Mouse (Mus musculus) midbrain, embryonic 11.5 days (tissue): ENCODE measurements at regions not wholly inside any gene's neighbourhood (a gene's known extent, or its start where the extent isn't known, plus 50 kb on each side); places are given as distances from the start of the nearest gene placed in this dataset.
A peak's percentile ranks its signal among the peaks of the same experiment; 100 is the strongest.

Experiments
- ATAC-seq: fragments of 200-750 bp; cut with Nextera tagmentation; 2 replicates; pipeline ENCODE4 v1.8.0; 2017; ENCODE audit warnings: moderate TSS enrichment, moderate library complexity; ENCODE audit not compliant: low FRiP score
- DNase-seq: peaks from one replicate; pipeline ENCODE4 v3.0.0; 2015; ENCODE audit warnings: low spot score; ENCODE audit errors: missing footprints
- H3K27ac ChIP-seq: fragments of 300-500 bp; sonication (generic); 2 replicates; pipeline ENCODE4 v1.5.1; 2014; ENCODE audit warnings: low read depth, low read length
- H3K27me3 ChIP-seq: fragments of 300-500 bp; sonication (generic); 2 replicates; pipeline ENCODE4 v1.6.1; 2014; ENCODE audit warnings: mild to moderate bottlenecking, low read length, moderate library complexity, mixed read lengths; ENCODE audit not compliant: control insufficient read depth, insufficient read depth
- H3K36me3 ChIP-seq: fragments of 300-500 bp; sonication (generic); 2 replicates; pipeline ENCODE4 v1.6.1; 2014; ENCODE audit warnings: mild to moderate bottlenecking, low read length, moderate library complexity, mixed read lengths; ENCODE audit not compliant: control insufficient read depth, insufficient read depth
- H3K4me1 ChIP-seq: fragments of 300-500 bp; sonication (generic); 2 replicates; pipeline ENCODE4 v1.6.1; 2014; ENCODE audit warnings: low read length; ENCODE audit not compliant: control insufficient read depth, insufficient read depth
- H3K4me2 ChIP-seq: fragments of 300-500 bp; sonication (generic); 2 replicates; pipeline ENCODE4 v1.6.1; 2014; ENCODE audit warnings: mild to moderate bottlenecking, moderate library complexity
- H3K4me3 ChIP-seq: fragments of 300-500 bp; sonication (generic); 2 replicates; pipeline ENCODE4 v1.5.1; 2014; ENCODE audit warnings: low read depth, low read length
- H3K9ac ChIP-seq: fragments of 300-500 bp; sonication (generic); 2 replicates; pipeline ENCODE4 v1.6.1; 2014; ENCODE audit warnings: low read length
- H3K9me3 ChIP-seq: fragments of 300-500 bp; sonication (generic); 2 replicates; pipeline ENCODE4 v1.6.1; 2016; ENCODE audit warnings: low read length; ENCODE audit not compliant: control insufficient read depth
- WGBS: fragments of 180-500 bp; shearing (Covaris S2); extraction: QIAGEN DNeasy Blood & Tissue Kit; methylation state at CpG from one replicate; pipeline ENCODE4 v1.1.7; 2014; 5-methylcytosine and 5-hydroxymethylcytosine counted together

DNA sequence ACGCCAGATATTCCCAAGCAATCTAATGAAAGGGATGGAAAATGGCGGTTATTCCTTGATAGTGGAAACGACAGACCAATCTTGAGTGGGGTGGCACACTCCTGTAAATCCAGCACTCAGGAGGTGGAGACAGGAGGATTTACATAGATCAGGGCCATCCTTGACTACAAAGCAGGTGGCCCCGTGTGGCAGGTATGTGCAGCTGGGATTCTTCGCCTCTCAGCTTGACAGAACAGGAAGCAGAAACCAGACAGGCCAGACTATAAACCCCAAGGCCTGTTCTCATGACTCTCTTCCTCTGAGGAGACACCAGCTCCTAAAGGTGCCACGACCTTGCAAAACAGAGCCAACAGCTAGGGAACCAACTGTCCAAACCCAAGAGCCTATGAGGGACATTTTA lies 449.7 kb downstream of the Cd83 start:
- H3K9ac ChIP-seq, result no peak overlapping the region
- H3K27me3 ChIP-seq, result no peaks in the 10 kb centered on the region
- ATAC-seq, result no peak
- no peaks in the 10 kb centered on the region for H3K36me3 ChIP-seq
- no peak for DNase-seq
- 93% methylated on average over 6 of the region's 6 CpGs for WGBS
- no peaks in the 10 kb centered on the region for H3K9me3 ChIP-seq
- H3K4me1 ChIP-seq, result peaks cover 32% of the 10 kb centered on the region
- H3K27ac ChIP-seq, result no peak overlapping the region
- no peak overlapping the region for H3K4me3 ChIP-seq
- no peak overlapping the region for H3K4me2 ChIP-seq

DNA sequence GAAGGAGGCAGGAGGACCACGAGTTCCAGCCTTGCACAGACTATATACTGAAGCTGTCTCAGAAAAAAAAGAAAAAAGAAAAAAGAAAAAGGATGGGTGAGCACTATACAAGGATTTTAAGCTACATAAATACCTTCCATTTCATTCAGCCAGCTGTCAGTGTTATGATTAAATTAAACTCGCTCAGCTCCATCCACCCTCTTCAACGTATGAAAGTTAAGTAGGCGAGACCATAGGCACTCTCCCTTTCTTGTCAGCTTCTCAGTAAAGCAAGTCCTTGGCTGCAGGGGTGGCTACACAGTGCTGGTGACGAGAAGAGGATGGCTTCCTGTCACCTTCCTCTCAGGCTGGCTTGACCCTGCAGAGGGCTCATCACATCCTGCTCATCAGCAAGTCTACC lies 450.7 kb downstream of the Cd83 start:
- Histone ChIP-seq H3K36me3 (no peaks in the 10 kb centered on the region), H3K4me2 (no peak overlapping the region), H3K4me1 (peaks cover 28% of the 10 kb centered on the region), H3K27ac (no peak overlapping the region), H3K9me3 (no peaks in the 10 kb centered on the region), H3K4me3 (no peak overlapping the region), H3K27me3 (no peaks in the 10 kb centered on the region), H3K9ac (no peak overlapping the region)
- 80% methylated on average over 5 of the region's 5 CpGs for WGBS
- DNase-seq, result no peak
- ATAC-seq, result no peak

GRCm38 (mm10) chr13:44235941-44236340 lies 451.4 kb downstream of the Cd83 start:
- 91% methylated on average over 2 of the region's 2 CpGs for WGBS
- Histone ChIP-seq H3K4me1 (peaks cover 21% of the 10 kb centered on the region), H3K36me3 (no peaks in the 10 kb centered on the region), H3K27me3 (no peaks in the 10 kb centered on the region), H3K4me2 (no peak overlapping the region), H3K27ac (no peak overlapping the region), H3K9me3 (no peaks in the 10 kb centered on the region), H3K4me3 (no peak overlapping the region), H3K9ac (no peak overlapping the region)
- ATAC-seq (no peak), DNase-seq (no peak)

DNA sequence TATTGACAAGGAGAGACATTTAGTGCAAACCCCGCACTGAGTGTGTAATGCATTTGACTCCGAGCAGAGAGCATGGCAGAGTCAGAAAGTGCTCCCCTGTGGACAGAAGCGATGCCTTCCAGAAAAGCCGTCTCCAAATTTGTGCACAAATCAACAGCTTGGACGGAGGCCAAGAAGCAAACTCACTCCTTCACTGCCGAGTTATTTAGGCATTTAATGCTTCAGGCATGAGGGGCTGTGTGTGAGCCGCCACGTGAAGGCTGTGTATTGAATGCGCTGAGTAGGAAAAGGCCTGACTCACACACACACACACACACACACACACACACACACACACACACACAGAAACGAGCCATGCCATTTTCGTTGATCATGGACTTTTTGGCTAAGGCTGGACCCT lies 453.7 kb downstream of the Cd83 start:
- WGBS, result 86% methylated on average over 11 of the region's 11 CpGs
- no peak overlapping the region for H3K4me3 ChIP-seq
- H3K9me3 ChIP-seq, result no peaks in the 10 kb centered on the region
- H3K4me2 ChIP-seq, result no peak overlapping the region
- H3K27ac ChIP-seq, result no peak overlapping the region
- DNase-seq (no peak), ATAC-seq (no peak)
- H3K27me3 ChIP-seq, result no peaks in the 10 kb centered on the region
- H3K36me3 ChIP-seq, result no peaks in the 10 kb centered on the region
- H3K9ac ChIP-seq, result no peak overlapping the region
- H3K4me1 ChIP-seq, result no peaks in the 10 kb centered on the region

- Histone ChIP-seq H3K36me3 (no peaks in the 10 kb centered on the region), H3K27ac (no peak overlapping the region), H3K9ac (no peak overlapping the region), H3K4me3 (no peak overlapping the region), H3K9me3 (no peaks in the 10 kb centered on the region), H3K27me3 (no peaks in the 10 kb centered on the region), H3K4me1 (no peaks in the 10 kb centered on the region), H3K4me2 (no peak overlapping the region)
- 95% methylated on average over 6 of the region's 6 CpGs for WGBS
- ATAC-seq (no peak), DNase-seq (no peak)
Measured at GRCm38 (mm10) chr13:44243211-44243610, 458.6 kb downstream of the Cd83 start.

- Histone ChIP-seq H3K27me3 (no peaks in the 10 kb centered on the region), H3K27ac (no peak overlapping the region), H3K36me3 (no peaks in the 10 kb centered on the region), H3K4me2 (no peak overlapping the region), H3K4me1 (no peaks in the 10 kb centered on the region), H3K4me3 (no peak overlapping the region), H3K9ac (no peak overlapping the region), H3K9me3 (no peaks in the 10 kb centered on the region)
- ATAC-seq (no peak), DNase-seq (peak; percentile 69)
- WGBS, result 91% methylated on average over 7 of the region's 7 CpGs
Measured at GRCm38 (mm10) chr13:44246714-44247251, 462.2 kb downstream of the Cd83 start.

DNA sequence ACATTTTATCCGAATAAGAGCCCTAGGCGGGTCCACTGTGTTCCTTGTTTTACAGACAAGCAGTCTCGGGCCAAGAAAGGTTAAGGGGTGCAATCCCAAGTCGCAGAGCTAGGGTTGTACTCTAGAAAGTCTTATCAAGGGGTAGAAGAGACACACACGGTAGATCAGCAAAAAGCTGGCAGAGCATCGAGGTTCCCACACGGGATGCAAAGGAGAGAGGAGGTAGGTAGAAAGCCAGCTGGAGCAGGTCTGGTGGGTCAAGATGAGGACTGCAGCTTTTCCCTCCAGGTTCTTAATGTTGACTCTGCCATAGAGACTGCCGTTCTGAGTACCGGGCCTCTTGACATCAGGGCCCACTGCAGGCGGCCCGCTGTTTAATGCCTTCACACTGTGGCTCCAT lies 463.3 kb downstream of the Cd83 start:
- no peak overlapping the region for H3K4me2 ChIP-seq
- H3K9me3 ChIP-seq, result no peaks in the 10 kb centered on the region
- H3K27me3 ChIP-seq, result no peaks in the 10 kb centered on the region
- no peak for DNase-seq
- WGBS, result 83% methylated on average over 11 of the region's 11 CpGs
- H3K36me3 ChIP-seq, result no peaks in the 10 kb centered on the region
- H3K4me1 ChIP-seq, result no peaks in the 10 kb centered on the region
- H3K27ac ChIP-seq, result no peak overlapping the region
- no peak overlapping the region for H3K9ac ChIP-seq
- H3K4me3 ChIP-seq, result no peak overlapping the region
- no peak for ATAC-seq

- Histone ChIP-seq H3K9me3 (no peaks in the 10 kb centered on the region), H3K4me1 (no peaks in the 10 kb centered on the region), H3K9ac (no peak overlapping the region), H3K4me3 (no peak overlapping the region), H3K27ac (no peak overlapping the region), H3K27me3 (no peaks in the 10 kb centered on the region), H3K36me3 (no peaks in the 10 kb centered on the region), H3K4me2 (no peak overlapping the region)
- DNase-seq (peak; percentile 77), ATAC-seq (no peak)
- 53% methylated on average over 8 of the region's 8 CpGs for WGBS
Measured at GRCm38 (mm10) chr13:44248401-44248800, 463.8 kb downstream of the Cd83 start.

GRCm38 (mm10) chr13:44249119-44249518 lies 464.5 kb downstream of the Cd83 start:
- Histone ChIP-seq H3K27me3 (no peaks in the 10 kb centered on the region), H3K9ac (no peak overlapping the region), H3K36me3 (no peaks in the 10 kb centered on the region), H3K4me1 (no peaks in the 10 kb centered on the region), H3K9me3 (no peaks in the 10 kb centered on the region), H3K4me2 (no peak overlapping the region), H3K4me3 (no peak overlapping the region), H3K27ac (no peak overlapping the region)
- ATAC-seq (no peak), DNase-seq (no peak)
- WGBS, result 93% methylated on average over 2 of the region's 2 CpGs
